Mouse (Mus musculus) spleen, adult 2 months (tissue): Measurements from ENCODE around the gene Usp7.

Experiments used
- CTCF ChIP-seq: fragments of 200-500 bp; IDR thresholded peaks from 2 replicates; pipeline ENCODE4 v1.5.1; 2011; ENCODE audit warnings: mild to moderate bottlenecking, inconsistent platforms; ENCODE audit not compliant: insufficient read depth, insufficient read length, insufficient replicate concordance; ENCODE audit errors: extremely low read depth
- POLR2A ChIP-seq: fragments of 200-500 bp; IDR thresholded peaks from 2 replicates; pipeline ENCODE4 v1.6.1; 2011; ENCODE audit warnings: low read depth, low read length, inconsistent platforms

- no peak for TF ChIP-seq CTCF
- no peak for TF ChIP-seq POLR2A
Observed at GRCm38 (mm10) chr16:8784753-8785152, 7.4 kb downstream of the Usp7 start.
